Mouse (Mus musculus) layer of hippocampus, postnatal 10 days (tissue): ENCODE data around the gene Slc10a1. TPM values are rescaled to one million over a fixed set of nuclear protein-coding genes. Genes with fewer than 3 reads are reported as not detected.
A peak's percentile ranks its signal among the peaks of the same experiment; 100 is the strongest.

Source experiments
- DNase-seq, 2 experiments: peaks; one replicate each; pipeline ENCODE4 v3.0.0; 2021; ENCODE audit warnings: low spot score in 2 of 2
- total RNA-seq, 2 experiments: library from RNA; stranded (reverse); gene quantifications; 2 replicates each; pipeline ENCODE4 v1.2.3; 2021

Gene Slc10a1
- total RNA-seq, 2 experiments from 2014 or later = not detected

DNA sequence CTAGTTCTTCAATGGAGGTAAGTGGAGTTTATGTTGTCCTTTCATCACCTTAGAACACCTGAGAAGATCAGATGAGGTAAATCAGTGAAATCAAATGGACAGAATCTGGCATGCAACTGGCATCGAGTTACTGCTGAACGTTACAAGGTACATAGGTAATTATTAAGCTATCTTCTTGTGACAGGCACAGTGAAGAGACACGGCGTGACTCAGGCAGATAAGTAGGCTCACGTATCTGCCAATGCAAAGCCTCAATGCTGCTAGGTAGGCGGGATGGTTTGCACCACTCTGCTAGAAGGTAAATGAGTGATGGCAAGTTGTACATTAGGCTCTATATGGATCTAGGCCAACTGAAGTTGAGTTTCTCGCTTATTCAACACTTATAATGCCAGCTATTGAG is 38.4 kb downstream of the Slc10a1 start:
- no peak for DNase-seq

DNA sequence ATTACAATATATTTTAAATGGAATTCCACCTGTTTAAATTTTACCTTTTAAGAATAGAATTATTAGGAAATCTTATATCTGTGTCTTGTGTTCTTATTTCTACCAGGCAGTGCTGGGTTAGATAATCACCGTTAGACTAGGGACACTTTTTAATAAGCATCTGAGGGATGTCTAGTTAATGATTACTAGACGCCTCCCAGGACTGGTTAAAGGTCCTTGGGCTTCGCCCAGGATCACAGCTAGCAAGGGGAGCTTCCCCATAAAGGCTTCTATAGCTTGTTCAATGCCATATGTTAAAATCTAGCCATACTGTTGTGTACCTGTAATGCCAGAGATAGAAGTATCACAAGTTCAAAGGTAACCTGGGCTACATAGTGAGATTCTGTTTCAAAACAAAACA is 39.6 kb downstream of the Slc10a1 start:
- DNase-seq = no peak

DNA sequence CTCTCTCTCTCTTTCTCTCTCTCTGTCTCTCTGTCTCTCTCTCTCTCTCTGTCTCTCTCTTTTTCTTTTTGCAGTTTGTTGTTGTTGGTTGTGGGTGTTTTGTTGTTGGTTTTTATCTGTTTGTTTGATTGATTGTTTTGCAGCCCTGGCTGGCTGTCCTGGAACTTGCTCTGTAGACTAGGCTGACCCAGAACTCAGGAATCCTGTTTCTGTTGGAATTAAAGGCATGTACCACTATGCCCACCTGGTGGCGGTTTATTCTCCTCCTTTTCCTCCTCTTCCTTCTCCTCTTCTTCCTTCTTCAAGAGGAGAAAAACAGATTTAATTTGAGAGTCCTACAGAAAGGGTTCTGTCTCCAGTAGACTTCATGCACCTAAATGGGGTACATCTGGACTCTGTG is 41.0 kb downstream of the Slc10a1 start:
- no peak for DNase-seq

DNA sequence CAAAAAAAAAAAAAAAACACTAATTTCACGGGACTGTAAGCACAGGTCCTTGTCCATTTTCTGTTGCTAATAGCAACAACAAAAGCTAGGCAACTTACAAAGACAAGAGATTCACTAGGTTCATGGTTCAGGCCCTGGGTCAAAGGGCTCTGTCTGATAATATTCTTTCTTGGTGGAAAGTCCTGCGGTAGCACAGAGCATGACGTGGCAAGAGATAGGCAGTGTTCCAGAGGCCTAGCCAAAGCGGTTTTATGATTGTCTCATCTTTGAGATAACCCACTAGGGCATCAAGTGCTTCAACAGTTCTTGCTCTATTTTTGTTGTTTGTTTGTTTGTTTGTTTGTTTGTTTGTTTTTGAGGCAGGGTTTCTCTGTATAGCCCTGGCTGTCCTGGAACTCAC is 42.0 kb downstream of the Slc10a1 start:
- DNase-seq = no peak

DNA sequence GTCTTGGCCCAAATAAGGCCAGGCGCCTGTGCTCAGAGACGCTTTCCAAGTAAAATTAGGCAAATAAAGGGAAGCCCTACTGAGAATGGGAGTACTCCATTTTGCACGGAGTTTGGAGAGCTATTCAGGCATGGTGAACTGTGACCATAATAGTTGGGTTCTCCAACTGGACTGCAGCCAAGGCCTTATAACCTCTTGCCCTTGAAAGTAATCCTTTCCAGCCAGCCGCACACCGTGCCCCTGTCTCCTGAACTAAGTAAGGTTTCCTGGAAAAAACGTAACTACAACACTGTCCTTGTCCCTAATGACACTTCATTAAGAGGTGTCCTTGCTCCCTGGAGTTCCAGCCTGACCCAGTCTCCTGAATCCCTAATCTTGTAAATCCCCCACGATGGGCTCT is 42.6 kb downstream of the Slc10a1 start:
- no peak for DNase-seq

GRCm38 (mm10) chr12:80924205-80924604 is 44.3 kb downstream of the Slc10a1 start:
- DNase-seq = peak in 1 of 2 experiments; percentile 34

GRCm38 (mm10) chr12:80923602-80924001 is 44.9 kb downstream of the Slc10a1 start:
- DNase-seq = no peak

- no peak for DNase-seq
Measured at GRCm38 (mm10) chr12:80922869-80923268, 45.6 kb downstream of the Slc10a1 start.

DNA sequence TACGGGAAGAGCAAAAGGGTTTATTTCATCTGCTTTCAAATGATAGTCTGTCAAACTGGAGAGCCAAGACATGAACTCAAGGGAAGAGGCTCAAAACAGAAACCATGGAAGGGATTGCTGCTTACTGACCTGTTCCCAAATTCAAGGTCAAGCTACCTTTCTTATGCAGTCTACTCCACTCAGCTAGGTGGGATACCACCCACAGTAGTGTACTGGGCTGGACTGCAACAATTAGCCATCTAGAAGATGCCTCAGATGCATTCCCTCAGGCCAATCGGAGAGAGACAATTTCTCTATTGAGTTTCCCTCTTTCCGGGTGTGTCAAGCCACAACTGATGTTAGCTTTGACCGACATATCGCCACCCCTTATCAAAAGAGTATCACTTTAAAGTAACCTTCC is 47.2 kb downstream of the Slc10a1 start:
- no peak for DNase-seq

- DNase-seq = no peak
Measured at GRCm38 (mm10) chr12:80917764-80918163, 50.7 kb downstream of the Slc10a1 start.

DNA sequence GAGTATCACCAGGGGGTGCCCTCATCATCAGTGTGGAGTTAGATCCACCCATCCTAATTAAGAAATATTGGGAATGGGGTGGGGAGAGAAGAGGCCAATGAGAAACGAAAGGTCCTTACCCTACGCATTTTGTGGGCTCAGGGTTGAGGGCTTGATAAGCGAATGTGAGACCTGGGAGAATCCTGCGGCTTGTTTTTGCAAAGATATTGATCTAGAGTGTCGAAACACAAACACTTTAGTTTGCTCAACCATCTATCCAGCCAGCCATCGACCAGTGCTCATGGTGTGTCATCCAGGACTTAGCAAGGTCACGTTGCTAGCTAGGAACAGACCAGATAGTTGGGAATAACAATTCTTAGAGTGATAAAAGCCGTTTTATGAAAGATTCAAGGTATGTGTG is 58.9 kb downstream of the Slc10a1 start:
- DNase-seq = no peak

Other genes with a start within 250 kb of the Slc10a1 start
- 10 to 100 TPM; 18.1 to 19.0 TPM for gene Ccdc177, start 208.0 kb downstream of the Slc10a1 start, total RNA-seq
- gene Susd6, start 178.2 kb downstream of the Slc10a1 start, total RNA-seq = 10 to 100 TPM; 36.3 to 36.5 TPM
- gene Srsf5, start 23.2 kb downstream of the Slc10a1 start, total RNA-seq = 100 to 1,000 TPM; 399 to 525 TPM
- gene Smoc1, start 58.1 kb upstream of the Slc10a1 start, total RNA-seq = 10 to 100 TPM; 12.1 to 13.9 TPM